Mouse (Mus musculus): Measurements from ENCODE around the gene Tatdn2. TPM values are rescaled to one million over a fixed set of nuclear protein-coding genes. Genes with fewer than 3 reads are reported as not detected.

Tatdn2 gene
- total RNA-seq, 2 experiments from 2014 or later, result 14.3 to 44.0 TPM

DNA sequence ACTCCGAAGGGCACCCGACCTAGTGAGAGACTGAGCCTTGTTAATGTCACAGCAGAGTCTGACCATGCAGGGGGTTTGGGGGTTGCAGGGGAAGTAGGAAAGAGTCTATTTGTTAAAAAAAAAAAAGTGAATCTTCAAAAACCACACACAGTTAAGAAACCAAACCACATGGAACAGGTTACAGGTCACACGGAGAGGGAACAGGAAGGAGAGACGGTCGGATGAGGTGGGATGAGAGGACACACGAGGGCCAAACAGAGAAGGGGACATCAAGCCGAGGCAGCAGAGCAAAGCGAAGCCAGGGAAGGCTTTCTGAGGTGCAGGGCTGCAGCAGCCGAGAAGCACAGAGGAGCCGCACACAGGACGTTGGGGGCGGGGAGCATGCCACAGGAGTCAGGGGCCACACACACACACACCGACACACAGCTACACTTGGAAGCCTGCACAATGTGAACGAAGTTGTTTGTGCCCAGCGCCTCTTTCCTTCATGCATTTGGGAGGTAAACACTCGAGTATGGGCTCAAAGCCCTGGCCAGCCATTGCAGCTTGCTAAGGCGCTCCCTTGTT is 52.4 kb downstream of the Tatdn2 start:
- ATAC-seq (replicated peaks; ENCODE audit: low FRiP score, poor library complexity, severe bottlenecking), result no peak

Other genes starting within 250 kb of the Tatdn2 start
- gene Il17re, start 238.6 kb upstream of the Tatdn2 start, total RNA-seq (2015; ENCODE audit: low replicate concordance), result not detected in 2 replicates
- not detected in 2 replicates for gene Il17re, start 238.6 kb upstream of the Tatdn2 start, total RNA-seq (2017; ENCODE audit: low replicate concordance)
- not detected in 2 replicates for gene Il17rc, start 225.6 kb upstream of the Tatdn2 start, total RNA-seq (2015; ENCODE audit: low replicate concordance)
- gene Il17rc, start 225.6 kb upstream of the Tatdn2 start, total RNA-seq (2017; ENCODE audit: low replicate concordance), result not detected in 2 replicates
- not detected in 2 replicates for gene Creld1, start 213.8 kb upstream of the Tatdn2 start, total RNA-seq (2015; ENCODE audit: low replicate concordance)
- not detected in 2 replicates for gene Creld1, start 213.8 kb upstream of the Tatdn2 start, total RNA-seq (2017; ENCODE audit: low replicate concordance)
- gene Prrt3, start 195.1 kb upstream of the Tatdn2 start, total RNA-seq (2015; ENCODE audit: low replicate concordance), result not detected in 2 replicates
- gene Prrt3, start 195.1 kb upstream of the Tatdn2 start, total RNA-seq (2017; ENCODE audit: low replicate concordance), result not detected in 2 replicates
- 23.5 and 67.8 TPM in 2 replicates for gene Emc3, start 165.4 kb upstream of the Tatdn2 start, total RNA-seq (2015; ENCODE audit: low replicate concordance)
- gene Emc3, start 165.4 kb upstream of the Tatdn2 start, total RNA-seq (2017; ENCODE audit: low replicate concordance), result 15.2 and 28.4 TPM in 2 replicates
- gene Fancd2, start 165.4 kb upstream of the Tatdn2 start, total RNA-seq (2015; ENCODE audit: low replicate concordance), result 33.9 and 57.8 TPM in 2 replicates
- gene Fancd2, start 165.4 kb upstream of the Tatdn2 start, total RNA-seq (2017; ENCODE audit: low replicate concordance), result 28.6 and 48.3 TPM in 2 replicates
- not detected in 2 replicates for gene Fancd2os, start 96.3 kb upstream of the Tatdn2 start, total RNA-seq (2015; ENCODE audit: low replicate concordance)
- not detected in 2 replicates for gene Fancd2os, start 96.3 kb upstream of the Tatdn2 start, total RNA-seq (2017; ENCODE audit: low replicate concordance)
- gene Brk1, start 92.3 kb upstream of the Tatdn2 start, total RNA-seq (2015; ENCODE audit: low replicate concordance), result 109 and 117 TPM in 2 replicates
- gene Brk1, start 92.3 kb upstream of the Tatdn2 start, total RNA-seq (2017; ENCODE audit: low replicate concordance), result 41.2 and 42.5 TPM in 2 replicates
- 4.7 and 52.0 TPM in 2 replicates for gene Vhl, start 73.1 kb upstream of the Tatdn2 start, total RNA-seq (2015; ENCODE audit: low replicate concordance)
- 3.6 and 4.2 TPM in 2 replicates for gene Vhl, start 73.1 kb upstream of the Tatdn2 start, total RNA-seq (2017; ENCODE audit: low replicate concordance)
- 7.2 and 23.1 TPM in 2 replicates for gene Irak2, start 58.6 kb upstream of the Tatdn2 start, total RNA-seq (2015; ENCODE audit: low replicate concordance)
- 34.8 and 64.6 TPM in 2 replicates for gene Irak2, start 58.6 kb upstream of the Tatdn2 start, total RNA-seq (2017; ENCODE audit: low replicate concordance)
- 17.2 TPM in 1 of 2 replicates, not detected in the other for gene Ghrl, start 22.8 kb downstream of the Tatdn2 start, total RNA-seq (2015; ENCODE audit: low replicate concordance)
- 1.5 and 13.5 TPM in 2 replicates for gene Ghrl, start 22.8 kb downstream of the Tatdn2 start, total RNA-seq (2017; ENCODE audit: low replicate concordance)
- 47.8 and 48.3 TPM in 2 replicates for gene Sec13, start 43.7 kb downstream of the Tatdn2 start, total RNA-seq (2015; ENCODE audit: low replicate concordance)
- gene Sec13, start 43.7 kb downstream of the Tatdn2 start, total RNA-seq (2017; ENCODE audit: low replicate concordance), result 28.4 and 44.2 TPM in 2 replicates

All from erythroid progenitor cell, adult 5-6 weeks (primary cell).